ENCODE assay signal across 8 mouse cellular contexts in genomic region chr15:102248131-102248811, GRCm38 (mm10). TPM values are rescaled to one million over a fixed set of nuclear protein-coding genes. Genes with fewer than 3 reads are reported as not detected.
A peak's percentile ranks its signal among the peaks of the same experiment; 100 is the strongest.
DNase-seq lines count a peak whose midpoint lies in the region; ATAC-seq and TF ChIP-seq lines count a peak whose summit lies in the region.
"Had no signal": no experiment of that assay in that cellular context is flagged by ENCODE, and none has a peak within 500 bp of the region (broad histone marks: within the 10 kb centered on the region; RNA-seq: fewer than 3 reads in every experiment).

No protein-coding gene starts in this region.

- TF ChIP-seq EP300 in lung, postnatal 0 days (IDR thresholded peaks at IDR 0.05), result no peak

- WGBS in lung, postnatal 0 days, result 11% methylated on average over 8 of the region's 8 CpGs
- 4% methylated on average over 8 of the region's 8 CpGs for WGBS in embryonic facial prominence, embryonic 11.5 days
- WGBS in intestine, postnatal 0 days, result 28% methylated on average over 8 of the region's 8 CpGs
- WGBS in stomach, embryonic 14.5 days, result 13% methylated on average over 8 of the region's 8 CpGs

- ATAC-seq in lung, postnatal 0 days, result no peak
- ATAC-seq in embryonic facial prominence, embryonic 11.5 days (replicated peaks; ENCODE audit: insufficient number of reproducible peaks, low FRiP score, low TSS enrichment, low read depth), result peak; percentile 24; the same call in 1 of the 2 replicates
- ATAC-seq in intestine, postnatal 0 days, result no peak
- no peak for ATAC-seq in stomach, embryonic 14.5 days (ENCODE audit: insufficient number of reproducible peaks, insufficient read depth, low FRiP score, low read depth)
- ATAC-seq in erythroid progenitor cell, adult 5-6 weeks (replicated peaks; ENCODE audit: low FRiP score, poor library complexity, severe bottlenecking), result no peak

- peak overlapping the region; percentile 67 for H3K4me3 ChIP-seq in lung, postnatal 0 days (ENCODE audit: low read depth, low read length)
- H3K4me3 ChIP-seq in embryonic facial prominence, embryonic 11.5 days (ENCODE audit: low read depth, low read length), result peak overlapping the region; percentile 63
- H3K4me3 ChIP-seq in intestine, postnatal 0 days (ENCODE audit: low read depth, low read length), result peak overlapping the region; percentile 75
- H3K4me3 ChIP-seq in stomach, embryonic 14.5 days (ENCODE audit: low read depth, low read length), result peak overlapping the region; percentile 69

- peak; percentile 44 for DNase-seq in lung, postnatal 0 days (ENCODE audit: low spot score)
- no peak for DNase-seq in lung, postnatal 25 days (ENCODE audit: low spot score)
- DNase-seq in embryonic facial prominence, embryonic 11.5 days (ENCODE audit: low spot score), result peak; percentile 89
- no peak for DNase-seq in cerebellum, postnatal 4 days (ENCODE audit: low spot score in 2 of 2)

- no peaks in the 10 kb centered on the region for H3K9me3 ChIP-seq in lung, postnatal 0 days (ENCODE audit: low read length)
- H3K9me3 ChIP-seq in embryonic facial prominence, embryonic 11.5 days (replicated peaks; ENCODE audit: control insufficient read depth, low read length), result no peaks in the 10 kb centered on the region
- no peaks in the 10 kb centered on the region for H3K9me3 ChIP-seq in intestine, postnatal 0 days (ENCODE audit: control insufficient read depth)
- H3K9me3 ChIP-seq in stomach, embryonic 14.5 days (ENCODE audit: control insufficient read depth, low read depth, low read length), result no peaks in the 10 kb centered on the region

- H3K4me1 ChIP-seq in lung, postnatal 0 days (ENCODE audit: insufficient read depth, low read depth, low read length), result peaks cover 22% of the 10 kb centered on the region
- H3K4me1 ChIP-seq in embryonic facial prominence, embryonic 11.5 days (ENCODE audit: control insufficient read depth, insufficient read depth, low read length), result peaks cover 27% of the 10 kb centered on the region
- H3K4me1 ChIP-seq in intestine, postnatal 0 days (replicated peaks; ENCODE audit: control insufficient read depth, insufficient read depth, low read length), result peaks cover 13% of the 10 kb centered on the region
- H3K4me1 ChIP-seq in stomach, embryonic 14.5 days (ENCODE audit: control insufficient read depth, insufficient read depth, low read length), result peaks cover 45% of the 10 kb centered on the region

- H3K9ac ChIP-seq in lung, postnatal 0 days (replicated peaks; ENCODE audit: low read depth), result peak overlapping the region; percentile 63
- H3K9ac ChIP-seq in embryonic facial prominence, embryonic 11.5 days (replicated peaks; ENCODE audit: low read length), result peak overlapping the region; percentile 74
- peak overlapping the region; percentile 47; the same call in 1 of the 2 replicates for H3K9ac ChIP-seq in intestine, postnatal 0 days (ENCODE audit: low read depth, low read length)
- peak overlapping the region; percentile 43; the same call in 1 of the 2 replicates for H3K9ac ChIP-seq in stomach, embryonic 14.5 days (replicated peaks; ENCODE audit: low read depth, low read length)

- peak overlapping the region; percentile 99 for H3K27ac ChIP-seq in lung, postnatal 0 days (ENCODE audit: low read length)
- peak overlapping the region; percentile 99 for H3K27ac ChIP-seq in embryonic facial prominence, embryonic 11.5 days (replicated peaks; ENCODE audit: low read depth, low read length)
- peak overlapping the region; percentile 91; the same call in 1 of the 2 replicates for H3K27ac ChIP-seq in intestine, postnatal 0 days (ENCODE audit: low read depth, low read length)
- H3K27ac ChIP-seq in stomach, embryonic 14.5 days (ENCODE audit: low read length), result peak overlapping the region; percentile 99

- H3K27me3 ChIP-seq in lung, postnatal 0 days (replicated peaks; ENCODE audit: insufficient read depth, low read length), result no peaks in the 10 kb centered on the region
- H3K27me3 ChIP-seq in embryonic facial prominence, embryonic 11.5 days (ENCODE audit: control insufficient read depth, insufficient read depth, low read length), result no peaks in the 10 kb centered on the region
- H3K27me3 ChIP-seq in intestine, postnatal 0 days (replicated peaks; ENCODE audit: control insufficient read depth, insufficient read depth, low read length), result no peaks in the 10 kb centered on the region
- H3K27me3 ChIP-seq in stomach, embryonic 14.5 days (ENCODE audit: control insufficient read depth, insufficient read depth, low read length), result no peaks in the 10 kb centered on the region

- peak overlapping the region; percentile 72 for H3K4me2 ChIP-seq in lung, postnatal 0 days (replicated peaks; ENCODE audit: low read depth, low read length)
- H3K4me2 ChIP-seq in embryonic facial prominence, embryonic 11.5 days (ENCODE audit: low read depth, low read length), result peak overlapping the region; percentile 96
- H3K4me2 ChIP-seq in intestine, postnatal 0 days (replicated peaks; ENCODE audit: low read depth), result peak overlapping the region; percentile 97
- peak overlapping the region; percentile 64 for H3K4me2 ChIP-seq in stomach, embryonic 14.5 days (replicated peaks; ENCODE audit: low read depth, low read length)

- peaks cover 6% of the 10 kb centered on the region; the same call in 1 of the 2 replicates for H3K36me3 ChIP-seq in lung, postnatal 0 days (ENCODE audit: insufficient read depth, low read length)
- H3K36me3 ChIP-seq in embryonic facial prominence, embryonic 11.5 days (replicated peaks; ENCODE audit: control insufficient read depth, insufficient read depth, low read depth, low read length), result no peaks in the 10 kb centered on the region; the same call in 1 of the 2 replicates
- no peaks in the 10 kb centered on the region for H3K36me3 ChIP-seq in intestine, postnatal 0 days (ENCODE audit: control insufficient read depth, insufficient read depth)
- H3K36me3 ChIP-seq in stomach, embryonic 14.5 days (ENCODE audit: control insufficient read depth, insufficient read depth, low read length), result peaks cover 5% of the 10 kb centered on the region; the same call in 1 of the 2 replicates

- no peak for TF ChIP-seq CTCF in lung, postnatal 0 days (IDR thresholded peaks at IDR 0.05)
- no peak for TF ChIP-seq CTCF in intestine, postnatal 0 days (IDR thresholded peaks at IDR 0.05; ENCODE audit: low read depth)

RNA-seq across cellular contexts. Expression of gene Rarg, which starts 9.0 kb away (rescaled TPM):
- 35.8 and 40.2 TPM in 2 replicates for polyA plus RNA-seq in lung, postnatal 0 days (2015; fragmentation: Nextera tagmentation; extraction: Ambion mirVana)
- polyA plus RNA-seq in embryonic facial prominence, embryonic 11.5 days (2014; fragmentation: Nextera tagmentation; extraction: Ambion mirVana), result 68.1 and 70.2 TPM in 2 replicates
- polyA plus RNA-seq in intestine, postnatal 0 days (2015; fragmentation: Nextera tagmentation; extraction: Ambion mirVana), result 5.9 and 7.3 TPM in 2 replicates
- polyA plus RNA-seq in stomach, embryonic 14.5 days (2014; fragmentation: Nextera tagmentation; extraction: Ambion mirVana), result 36.9 and 40.5 TPM in 2 replicates
- 4.6 and 9.4 TPM in 2 replicates for total RNA-seq in erythroid progenitor cell, adult 5-6 weeks (2015; ENCODE audit: low replicate concordance)
- 2.6 and 3.6 TPM in 2 replicates for total RNA-seq in erythroid progenitor cell, adult 5-6 weeks (2017; ENCODE audit: low replicate concordance)

RNA-seq across cellular contexts. Expression of gene Itgb7, which starts 16.5 kb away (rescaled TPM):
- 3.6 and 4.3 TPM in 2 replicates for polyA plus RNA-seq in lung, postnatal 0 days (2015; fragmentation: Nextera tagmentation; extraction: Ambion mirVana)
- polyA plus RNA-seq in embryonic facial prominence, embryonic 11.5 days (2014; fragmentation: Nextera tagmentation; extraction: Ambion mirVana), result 1.3 and 2.7 TPM in 2 replicates
- 2.6 and 2.9 TPM in 2 replicates for polyA plus RNA-seq in intestine, postnatal 0 days (2015; fragmentation: Nextera tagmentation; extraction: Ambion mirVana)
- polyA plus RNA-seq in stomach, embryonic 14.5 days (2014; fragmentation: Nextera tagmentation; extraction: Ambion mirVana), result 5.8 and 9.9 TPM in 2 replicates
- total RNA-seq in erythroid progenitor cell, adult 5-6 weeks (2015; ENCODE audit: low replicate concordance), result 26.0 and 32.1 TPM in 2 replicates
- total RNA-seq in erythroid progenitor cell, adult 5-6 weeks (2017; ENCODE audit: low replicate concordance), result 21.8 and 32.8 TPM in 2 replicates

RNA-seq across cellular contexts. Expression of gene Gm9918, which starts 22.1 kb away (rescaled TPM):
- polyA plus RNA-seq in lung, postnatal 0 days (2015; fragmentation: Nextera tagmentation; extraction: Ambion mirVana), result 0.13 and 0.36 TPM in 2 replicates
- 0.58 and 1.2 TPM in 2 replicates for polyA plus RNA-seq in embryonic facial prominence, embryonic 11.5 days (2014; fragmentation: Nextera tagmentation; extraction: Ambion mirVana)
- polyA plus RNA-seq in intestine, postnatal 0 days (2015; fragmentation: Nextera tagmentation; extraction: Ambion mirVana), result 0.07 TPM in 1 of 2 replicates, not detected in the other
- polyA plus RNA-seq in stomach, embryonic 14.5 days (2014; fragmentation: Nextera tagmentation; extraction: Ambion mirVana), result 0.36 and 0.56 TPM in 2 replicates
- total RNA-seq in erythroid progenitor cell, adult 5-6 weeks (2015; ENCODE audit: low replicate concordance), result not detected in 2 replicates
- not detected in 2 replicates for total RNA-seq in erythroid progenitor cell, adult 5-6 weeks (2017; ENCODE audit: low replicate concordance)
- total RNA-seq: hematopoietic stem cell, adult 5-6 weeks had no signal

RNA-seq across cellular contexts. Expression of gene Mfsd5, which starts 31.0 kb away (rescaled TPM):
- 70.4 and 72.7 TPM in 2 replicates for polyA plus RNA-seq in lung, postnatal 0 days (2015; fragmentation: Nextera tagmentation; extraction: Ambion mirVana)
- polyA plus RNA-seq in embryonic facial prominence, embryonic 11.5 days (2014; fragmentation: Nextera tagmentation; extraction: Ambion mirVana), result 51.6 and 57.2 TPM in 2 replicates
- 80.4 and 81.1 TPM in 2 replicates for polyA plus RNA-seq in intestine, postnatal 0 days (2015; fragmentation: Nextera tagmentation; extraction: Ambion mirVana)
- polyA plus RNA-seq in stomach, embryonic 14.5 days (2014; fragmentation: Nextera tagmentation; extraction: Ambion mirVana), result 63.1 and 63.7 TPM in 2 replicates
- 8.8 and 19.1 TPM in 2 replicates for total RNA-seq in erythroid progenitor cell, adult 5-6 weeks (2015; ENCODE audit: low replicate concordance)
- 3.1 and 5.1 TPM in 2 replicates for total RNA-seq in erythroid progenitor cell, adult 5-6 weeks (2017; ENCODE audit: low replicate concordance)

RNA-seq across cellular contexts. Expression of gene Csad, which starts 43.7 kb away (rescaled TPM):
- polyA plus RNA-seq in lung, postnatal 0 days (2015; fragmentation: Nextera tagmentation; extraction: Ambion mirVana), result 71.0 and 76.9 TPM in 2 replicates
- 31.9 and 34.6 TPM in 2 replicates for polyA plus RNA-seq in embryonic facial prominence, embryonic 11.5 days (2014; fragmentation: Nextera tagmentation; extraction: Ambion mirVana)
- 22.8 and 26.8 TPM in 2 replicates for polyA plus RNA-seq in intestine, postnatal 0 days (2015; fragmentation: Nextera tagmentation; extraction: Ambion mirVana)
- 60.5 and 63.9 TPM in 2 replicates for polyA plus RNA-seq in stomach, embryonic 14.5 days (2014; fragmentation: Nextera tagmentation; extraction: Ambion mirVana)
- total RNA-seq in erythroid progenitor cell, adult 5-6 weeks (2015; ENCODE audit: low replicate concordance), result 8.3 and 23.9 TPM in 2 replicates
- 6.3 and 27.2 TPM in 2 replicates for total RNA-seq in erythroid progenitor cell, adult 5-6 weeks (2017; ENCODE audit: low replicate concordance)

Comparison
In these comparisons a context has a peak if more than half of its experiments do, and no peak if none do; other contexts are left out.
1. DNase-seq: peak in lung, postnatal 0 days (single experiment) and embryonic facial prominence, embryonic 11.5 days (single experiment); none in lung, postnatal 25 days (single experiment) and cerebellum, postnatal 4 days (0 of 2).
2. Peak in every context shown above with its lines, with median percentiles within 50 percentile points of each other: H3K27ac ChIP-seq, H3K4me2 ChIP-seq, H3K4me3 ChIP-seq and H3K9ac ChIP-seq.